Mouse (Mus musculus): ENCODE measurements around the gene D1Ertd622e. TPM values are rescaled to one million over a fixed set of nuclear protein-coding genes. Genes with fewer than 3 reads are reported as not detected.

Gene D1Ertd622e
- total RNA-seq, 2 experiments from 2014 or later: 14.6 to 18.0 TPM

DNA sequence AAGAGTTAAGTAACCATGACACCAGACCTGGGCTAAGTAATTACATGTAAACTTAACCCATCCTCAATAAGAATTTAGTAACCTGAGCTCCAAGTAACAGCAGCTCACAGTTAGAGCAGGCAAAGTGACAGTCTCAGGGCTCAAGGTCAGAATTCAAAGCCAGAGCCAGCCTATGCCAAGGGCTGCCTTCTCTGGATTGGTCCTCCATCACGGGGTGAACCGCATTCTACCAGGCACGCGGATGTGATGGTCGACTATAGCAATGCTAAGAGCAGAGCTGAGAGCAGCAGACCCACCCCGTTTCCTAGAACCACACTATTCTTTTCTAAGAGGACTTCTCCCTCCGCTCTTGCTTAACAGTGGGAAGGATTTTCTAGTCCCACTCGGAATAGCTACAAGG is 27.8 kb downstream of the D1Ertd622e start:
- no peak for DNase-seq

DNA sequence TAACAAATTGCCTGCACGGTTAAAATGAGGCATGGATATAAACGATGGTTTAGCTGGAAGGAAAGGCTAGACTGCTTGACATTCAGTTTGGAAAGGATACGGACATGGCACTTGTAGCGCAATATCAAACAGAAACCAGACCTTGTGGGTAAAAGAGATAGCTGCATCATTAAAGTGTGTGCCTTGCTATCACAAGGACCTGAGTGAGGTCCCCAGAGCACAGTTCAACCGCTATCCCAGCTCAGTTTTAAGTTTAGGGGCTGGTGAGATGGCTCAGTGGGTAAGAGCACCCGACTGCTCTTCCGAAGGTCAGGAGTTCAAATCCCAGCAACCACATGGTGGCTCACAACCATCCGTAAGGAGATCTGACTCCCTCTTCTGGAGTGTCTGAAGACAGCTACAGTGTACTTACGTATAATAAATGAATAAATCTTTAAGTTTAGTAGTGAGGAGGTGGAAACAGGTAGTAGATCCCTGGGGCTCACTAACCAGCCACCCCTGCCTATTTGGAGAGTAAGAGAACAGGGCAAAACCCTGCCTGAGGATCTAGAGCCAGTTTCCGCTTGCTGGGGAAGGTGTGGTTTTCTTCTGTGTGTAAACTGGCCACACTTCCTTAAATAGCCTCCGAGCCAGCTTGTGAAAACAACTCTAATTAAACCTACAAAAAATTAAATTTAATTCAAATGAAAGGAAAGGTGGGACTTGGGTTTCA is 29.2 kb downstream of the D1Ertd622e start:
- no peak for DNase-seq

DNA sequence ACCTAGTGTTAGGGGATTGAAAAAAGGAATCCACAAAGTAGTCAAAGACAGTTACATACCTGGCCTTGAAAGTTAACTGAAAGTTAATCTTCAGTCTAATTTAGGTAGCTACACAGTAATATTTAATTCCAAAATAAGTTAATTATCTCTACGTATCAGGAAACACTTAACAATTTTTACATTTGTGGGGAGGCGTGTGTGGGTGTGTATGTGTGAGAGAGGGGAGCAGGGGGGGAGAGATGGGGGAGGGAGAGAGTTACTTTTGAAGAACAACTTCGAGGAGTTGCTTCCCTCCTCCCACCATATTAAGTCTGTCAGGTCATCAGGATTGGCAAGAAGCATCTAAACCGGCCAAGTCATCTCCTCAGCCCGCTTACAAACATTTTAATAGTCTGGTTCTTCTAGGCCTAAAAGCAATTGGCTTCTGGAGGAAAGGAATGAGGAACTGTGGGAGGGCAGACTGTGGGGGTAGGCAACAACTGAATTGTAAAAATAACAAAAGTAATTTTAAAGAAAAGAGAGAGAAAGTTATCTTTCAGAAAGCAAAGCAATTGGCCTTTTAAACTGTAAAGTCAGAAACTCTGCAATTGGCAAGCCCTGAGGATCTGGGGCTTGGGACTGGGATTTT is 29.9 kb downstream of the D1Ertd622e start:
- DNase-seq: no peak

DNA sequence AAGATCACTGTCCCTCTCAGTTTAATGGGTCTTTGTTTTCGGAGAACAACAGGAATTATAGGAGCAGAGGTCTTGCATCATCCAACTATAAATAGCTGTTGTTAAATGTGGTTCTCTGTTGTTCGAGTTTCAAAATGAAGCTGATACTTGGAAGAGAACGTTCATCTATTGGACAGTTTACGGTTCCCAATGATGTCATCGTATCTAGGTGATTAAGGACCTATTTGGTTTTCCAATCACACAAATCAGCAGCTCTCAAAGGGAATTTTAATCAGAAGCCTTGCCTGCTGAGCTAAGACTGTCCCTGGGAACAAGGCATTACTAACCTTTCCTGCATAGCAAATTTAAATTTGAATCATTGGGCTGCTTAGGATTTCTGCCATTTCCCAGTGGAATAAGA is 31.7 kb downstream of the D1Ertd622e start:
- no peak for DNase-seq

DNA sequence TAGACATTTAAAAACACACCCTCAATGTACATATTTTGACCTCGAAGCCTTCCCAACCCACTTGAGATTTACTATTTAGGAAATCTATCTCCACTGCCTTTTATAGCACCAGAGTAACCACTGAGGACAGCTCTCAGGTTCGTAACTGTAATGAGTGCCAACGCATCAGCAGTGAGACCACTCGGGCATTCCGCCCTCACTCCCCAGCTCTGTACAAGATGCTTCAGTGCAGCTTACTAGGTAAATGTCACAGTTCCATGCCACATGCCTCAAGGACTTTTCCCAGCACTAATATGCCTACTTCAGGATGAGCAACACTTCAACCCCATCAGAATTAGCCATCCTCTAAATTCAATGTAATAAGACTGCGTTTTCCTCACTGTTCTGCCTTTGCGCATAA is 33.0 kb downstream of the D1Ertd622e start:
- no peak for DNase-seq

DNA sequence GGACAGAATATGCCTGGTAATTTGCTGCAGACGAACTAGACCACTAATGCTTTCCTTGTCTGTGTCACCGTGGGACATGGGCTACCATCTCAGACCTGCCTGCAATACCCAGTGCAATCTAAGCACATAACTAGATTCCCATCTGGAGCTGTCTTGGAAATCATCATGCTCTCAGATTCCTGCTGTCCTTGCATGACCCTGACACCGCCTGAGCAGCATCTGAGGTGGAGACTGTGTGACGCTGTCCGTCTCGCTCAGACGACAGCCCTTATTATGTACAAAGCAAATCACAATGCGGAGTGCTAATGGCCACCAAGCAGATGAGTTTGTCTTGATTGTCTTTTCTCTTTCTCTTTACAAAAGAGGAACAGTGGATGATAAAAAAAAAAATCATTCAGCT is 33.9 kb downstream of the D1Ertd622e start:
- no peak for DNase-seq

DNA sequence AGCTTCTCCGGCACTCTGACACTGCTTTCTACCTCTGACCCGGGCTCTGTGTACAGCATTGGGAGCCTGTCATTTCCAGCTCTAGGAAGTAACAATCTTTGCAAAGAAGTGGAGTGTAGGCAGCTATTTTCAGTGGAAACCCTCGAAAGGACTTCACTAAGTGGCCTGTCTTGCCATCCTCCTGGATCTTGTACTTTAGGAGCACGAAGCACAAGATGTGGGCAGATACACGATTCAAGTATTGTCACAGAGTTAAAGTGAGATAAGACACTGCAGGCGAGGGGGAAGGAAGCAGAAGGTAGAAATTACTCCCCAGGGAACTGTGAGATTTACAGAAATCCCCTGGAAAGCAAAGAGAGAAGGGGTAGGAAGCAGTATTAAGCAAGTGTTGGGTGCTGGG is 36.4 kb downstream of the D1Ertd622e start:
- DNase-seq: no peak

DNA sequence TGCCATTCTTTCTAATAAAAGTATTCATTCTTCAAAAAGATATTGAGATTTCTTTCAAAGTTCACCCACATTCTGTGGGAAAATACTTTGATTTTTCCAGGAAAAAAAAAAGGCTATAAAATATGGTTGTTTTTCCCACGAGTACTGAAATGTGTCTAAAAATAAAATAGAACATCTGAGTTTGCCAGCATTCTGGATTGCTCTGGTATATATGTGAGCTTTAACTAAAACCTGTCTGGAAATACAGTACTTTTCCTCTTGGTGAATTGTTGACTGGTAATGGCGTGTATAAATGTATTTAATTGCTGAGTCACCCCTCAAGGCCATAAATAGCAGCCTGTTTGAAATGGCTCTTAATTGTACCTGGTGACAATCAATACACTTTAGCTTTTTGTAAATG is 37.5 kb downstream of the D1Ertd622e start:
- no peak for DNase-seq

DNA sequence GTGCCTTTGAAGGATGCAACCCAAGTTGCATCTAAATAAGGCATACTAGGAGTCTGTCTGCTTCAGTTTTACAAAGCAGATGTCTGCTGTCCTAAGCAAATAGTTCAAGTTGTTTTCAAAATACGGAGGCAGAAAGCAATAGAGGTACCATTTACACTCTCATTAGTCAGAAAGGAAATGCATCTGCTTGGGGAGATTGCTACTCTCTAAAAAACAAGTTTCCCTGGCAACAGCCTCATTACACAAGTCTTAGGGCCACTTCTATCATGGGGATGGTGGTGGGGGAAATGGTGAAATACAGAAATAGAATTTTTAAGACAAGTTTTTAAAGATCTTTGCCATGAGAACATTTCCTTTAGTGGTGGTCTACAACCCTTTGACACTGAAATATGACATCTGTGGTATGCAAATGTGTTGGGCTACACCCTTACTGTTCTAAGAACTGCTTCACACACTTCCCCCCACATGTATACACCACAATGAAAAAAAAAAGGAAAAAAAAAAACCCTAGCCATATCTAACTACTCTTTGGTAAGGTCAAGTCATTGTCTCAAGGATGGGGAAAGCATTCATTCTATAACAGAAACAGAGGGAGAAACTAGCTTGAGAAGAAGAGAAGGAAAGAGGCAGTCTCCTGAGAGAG is 38.5 kb downstream of the D1Ertd622e start:
- no peak for DNase-seq

DNA sequence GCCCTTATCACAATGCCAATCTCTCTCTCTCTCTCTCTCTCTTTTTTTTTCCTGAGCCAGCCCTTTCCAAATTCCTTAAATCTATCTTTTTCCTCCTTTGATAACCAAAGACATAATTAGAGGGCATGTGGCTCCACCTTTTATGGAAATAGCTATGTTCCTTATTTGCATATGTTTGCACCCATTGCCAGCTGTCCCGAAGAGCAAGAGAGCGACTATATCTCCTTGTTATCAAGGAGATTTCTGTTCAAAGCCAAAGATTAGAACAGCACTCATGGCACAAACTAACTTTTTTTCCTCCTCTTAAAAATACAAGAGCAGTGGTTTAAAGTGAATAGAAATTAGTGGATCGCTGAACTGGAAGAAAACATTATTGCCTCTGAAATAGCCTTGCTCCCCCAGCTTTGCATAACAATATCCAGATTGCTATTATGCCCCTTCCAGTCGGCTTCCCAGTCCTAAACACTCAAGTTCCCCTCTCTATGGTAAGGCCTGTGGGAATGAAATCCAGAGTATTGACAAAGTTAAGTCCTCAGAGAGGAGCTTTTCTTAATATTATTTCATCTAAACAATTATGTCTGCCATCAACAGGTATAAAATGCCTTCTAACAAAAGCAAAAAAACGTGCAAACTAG is 39.2 kb downstream of the D1Ertd622e start:
- DNase-seq: no peak

DNA sequence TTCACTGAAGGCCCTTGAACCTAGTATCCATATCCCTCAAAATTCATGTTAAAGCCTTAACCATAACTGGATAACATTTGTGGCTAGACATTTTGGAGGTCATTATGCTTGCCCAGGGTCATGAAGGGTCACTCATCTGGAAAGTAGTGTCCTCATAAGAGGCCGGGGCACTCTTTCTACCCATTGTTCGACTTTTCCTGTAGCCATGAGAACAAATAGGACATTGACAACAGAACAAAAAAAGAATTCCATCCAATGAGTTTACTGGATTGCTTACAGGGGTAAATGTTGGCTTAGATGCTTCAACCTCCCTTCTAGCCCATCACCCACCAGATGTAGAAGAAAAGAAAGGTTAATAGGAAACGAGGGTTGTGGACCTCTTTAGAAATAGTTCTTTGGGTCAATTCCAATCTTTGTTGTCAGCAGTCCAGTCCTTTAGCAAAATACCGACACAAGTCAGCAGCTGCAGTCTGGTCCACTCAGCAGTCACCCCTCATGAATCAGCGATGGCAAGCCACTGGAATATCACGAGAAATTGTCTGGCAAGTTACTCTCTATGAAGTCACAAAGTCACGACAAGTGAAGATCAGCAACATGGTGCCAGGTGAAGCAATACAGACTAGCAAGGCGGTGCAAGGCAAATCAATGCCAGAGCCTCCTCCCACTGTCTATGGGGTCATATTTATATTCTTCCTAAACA is 42.1 kb downstream of the D1Ertd622e start:
- no peak for DNase-seq

DNA sequence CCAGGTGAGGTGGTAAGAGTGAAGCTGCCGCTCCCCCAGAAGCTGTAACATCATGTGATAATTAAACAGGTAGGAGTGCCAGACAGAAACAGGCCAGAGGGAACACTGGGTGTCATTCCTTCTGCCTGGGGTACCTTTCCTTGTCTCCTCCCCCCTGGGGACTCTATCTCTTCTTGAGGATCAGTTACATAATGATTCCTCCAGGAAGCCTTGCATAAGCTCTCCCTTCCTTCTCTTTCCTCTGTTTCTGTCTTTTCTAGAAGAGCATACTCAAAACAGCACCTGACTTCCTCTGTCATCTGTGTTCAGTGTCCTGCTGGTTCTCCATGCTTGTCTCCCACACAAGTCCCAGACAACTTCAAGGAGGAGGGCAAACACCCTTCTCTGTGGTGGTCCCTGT is 46.3 kb downstream of the D1Ertd622e start:
- DNase-seq: no peak

DNA sequence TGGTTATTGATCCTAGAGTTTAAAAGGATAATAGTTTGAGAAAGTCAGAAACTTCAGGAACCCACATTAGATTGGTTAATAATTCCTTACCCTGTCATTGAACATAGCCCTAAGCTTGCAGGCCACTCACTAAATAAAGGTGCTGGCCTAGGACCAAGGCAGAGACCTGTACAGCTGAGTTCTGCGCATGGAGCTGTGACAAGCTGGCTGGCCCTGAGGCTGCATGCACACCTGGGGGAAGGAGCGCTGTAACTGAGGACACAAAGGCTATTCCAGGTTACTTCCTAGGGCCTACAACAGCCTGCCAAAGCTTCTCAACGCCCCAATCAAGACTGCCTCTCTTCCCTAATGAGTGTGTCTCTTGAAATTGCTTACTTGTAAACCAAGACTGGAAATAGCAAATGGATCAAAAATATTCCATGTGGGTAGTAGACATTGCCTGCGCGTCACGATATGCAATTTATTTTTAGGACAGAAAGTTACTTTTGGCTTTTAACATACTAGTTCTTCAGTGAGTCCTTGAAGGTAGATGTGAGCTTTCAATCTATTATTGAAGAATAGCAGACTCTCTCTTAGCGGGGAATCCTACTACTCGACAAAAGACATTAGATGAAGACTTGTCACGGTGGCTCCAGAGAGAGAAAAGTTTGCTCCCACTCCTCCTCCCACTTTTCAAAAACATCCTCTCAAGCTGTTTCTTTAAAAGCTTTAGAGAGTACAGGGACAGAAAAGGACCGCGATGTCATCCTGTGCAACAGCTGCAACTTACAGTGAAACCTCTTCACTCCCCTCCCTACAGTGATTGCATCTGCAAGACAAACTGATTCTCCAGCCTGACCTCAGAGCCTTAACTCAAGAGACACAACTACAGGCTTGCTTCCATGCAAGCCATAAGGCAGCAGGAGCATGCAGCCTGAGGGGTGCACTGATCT is 47.1 kb downstream of the D1Ertd622e start:
- no peak for DNase-seq

DNA sequence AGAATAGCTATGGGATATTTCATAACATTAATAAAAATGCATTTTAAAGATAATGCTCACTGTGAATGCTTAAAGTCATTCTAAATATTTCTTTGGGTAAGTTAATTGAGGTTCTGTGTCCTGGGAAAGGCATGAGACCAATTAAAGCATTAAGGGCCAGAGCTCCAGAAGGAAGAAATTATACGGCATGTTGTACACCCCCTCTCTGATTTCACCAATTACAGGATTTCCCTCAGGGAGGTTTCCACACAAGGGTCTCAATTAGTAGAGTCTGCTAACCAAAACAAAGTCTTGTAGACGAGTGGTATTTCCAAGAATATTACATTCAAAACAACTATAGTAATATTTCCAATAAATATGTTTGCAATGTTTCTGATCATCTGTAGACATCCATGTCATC is 50.1 kb downstream of the D1Ertd622e start:
- DNase-seq: no peak

DNA sequence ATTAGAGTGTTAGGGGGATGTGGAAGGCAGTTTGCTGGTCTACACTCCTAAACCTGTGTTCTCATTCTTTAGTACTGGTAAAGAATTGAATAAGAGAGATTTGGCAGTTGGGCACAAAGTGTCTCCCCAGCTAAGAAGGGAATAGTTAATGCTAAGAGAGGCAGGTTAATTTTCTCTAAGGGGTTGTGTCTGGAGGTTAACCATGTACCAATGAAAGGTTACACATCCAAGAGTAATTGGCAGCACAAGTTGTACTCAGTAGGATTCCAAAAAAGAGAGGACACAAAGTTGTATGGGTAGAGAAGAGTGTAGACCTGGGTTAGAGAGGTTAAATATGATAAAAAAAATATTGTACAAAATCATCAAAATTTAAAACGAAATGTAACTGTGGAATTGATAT is 58.5 kb downstream of the D1Ertd622e start:
- no peak for DNase-seq

DNA sequence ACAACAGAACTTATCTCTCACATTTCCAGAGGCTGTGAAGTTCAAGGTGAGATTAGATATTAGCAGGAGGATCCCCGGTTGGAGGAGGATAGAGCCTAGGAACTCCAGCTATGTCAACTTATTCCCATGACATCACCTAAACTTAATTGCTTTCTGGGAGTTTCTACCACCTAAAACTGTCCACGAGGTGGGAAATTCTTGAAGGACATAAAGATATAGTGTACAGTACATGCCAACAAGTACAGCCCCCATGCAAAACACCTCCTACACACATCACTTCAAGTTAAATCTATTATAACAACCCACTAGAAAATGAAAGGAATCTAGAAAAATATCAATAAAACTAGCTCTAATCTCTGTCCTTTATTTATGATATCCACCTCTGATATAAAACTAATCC is 61.5 kb downstream of the D1Ertd622e start:
- DNase-seq: no peak

DNA sequence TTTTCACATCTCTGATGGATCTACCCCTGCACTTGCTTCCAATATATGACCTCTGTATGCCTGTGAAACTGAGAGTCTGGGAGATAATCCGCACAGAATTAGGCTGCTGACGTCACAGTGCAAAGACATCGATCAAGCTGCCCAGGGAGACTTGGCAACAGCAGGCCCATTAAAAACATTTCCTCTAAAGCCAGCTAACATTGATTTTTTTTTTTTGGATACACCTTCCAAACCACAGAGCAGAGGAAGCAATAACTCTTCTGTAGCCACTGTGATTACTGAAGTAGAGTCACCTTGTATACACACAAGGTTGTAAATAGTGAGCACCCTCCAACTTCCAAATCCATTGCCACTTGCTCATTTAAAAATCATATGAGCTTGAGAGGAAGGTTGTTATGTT is 62.8 kb downstream of the D1Ertd622e start:
- DNase-seq: peak; percentile 4 to 19

DNA sequence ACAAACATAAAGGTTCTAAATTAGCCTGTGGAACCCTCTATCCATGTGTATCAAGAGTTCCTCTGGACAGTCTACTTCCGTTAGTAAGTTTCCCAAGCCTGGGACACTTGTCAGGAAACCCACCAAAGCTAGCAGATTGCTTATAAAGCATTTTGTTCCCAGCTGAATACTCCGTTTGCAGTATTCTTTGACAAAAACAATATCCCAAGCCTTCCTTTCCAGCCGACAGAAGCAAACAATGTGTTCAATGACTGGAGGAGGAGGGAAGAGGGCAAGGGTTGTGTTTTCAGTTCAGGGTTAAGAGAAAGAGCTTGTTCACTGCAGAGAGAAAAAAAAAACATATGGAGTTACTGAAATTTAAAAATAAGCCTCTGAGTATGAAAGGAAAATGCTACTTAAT is 73.3 kb downstream of the D1Ertd622e start:
- DNase-seq: no peak

DNA sequence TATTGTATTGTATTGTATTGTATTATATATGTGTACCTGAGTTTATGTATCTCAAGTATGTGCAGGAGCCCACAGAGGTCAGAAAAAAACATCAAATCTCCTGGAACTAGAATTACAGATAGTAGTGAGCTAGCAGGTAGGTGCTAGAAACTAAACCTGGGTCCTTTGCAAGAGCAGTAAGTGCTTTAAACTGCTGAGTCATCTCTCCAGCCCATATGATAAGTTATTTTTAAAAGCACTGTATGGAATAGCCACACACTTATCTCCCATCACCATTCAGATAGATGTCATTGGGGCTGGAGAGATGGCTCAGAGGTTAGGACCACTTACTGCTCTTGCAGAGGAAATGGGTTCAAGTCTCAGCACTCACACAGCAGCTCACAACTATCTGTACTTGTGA is 76.8 kb downstream of the D1Ertd622e start:
- no peak for DNase-seq

DNA sequence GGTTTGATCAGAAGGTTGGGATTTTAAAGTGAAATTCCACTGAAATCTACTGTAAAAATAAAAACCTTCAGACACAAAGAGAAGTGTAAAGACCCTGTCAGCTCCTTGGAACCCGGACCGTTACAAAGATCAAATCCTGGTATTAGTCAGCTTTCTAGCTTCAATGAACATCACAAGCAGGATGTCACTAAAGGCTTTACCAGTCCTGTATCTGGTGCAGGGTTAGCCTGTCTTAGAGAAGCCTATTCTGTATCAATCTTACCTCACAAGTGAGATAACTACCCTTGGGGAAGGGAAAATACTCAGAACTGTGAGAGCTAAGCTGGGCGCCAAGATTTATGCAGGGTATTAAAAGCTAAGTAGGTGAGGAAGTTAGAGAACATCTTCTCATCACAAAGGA is 77.7 kb downstream of the D1Ertd622e start:
- no peak for DNase-seq

DNA sequence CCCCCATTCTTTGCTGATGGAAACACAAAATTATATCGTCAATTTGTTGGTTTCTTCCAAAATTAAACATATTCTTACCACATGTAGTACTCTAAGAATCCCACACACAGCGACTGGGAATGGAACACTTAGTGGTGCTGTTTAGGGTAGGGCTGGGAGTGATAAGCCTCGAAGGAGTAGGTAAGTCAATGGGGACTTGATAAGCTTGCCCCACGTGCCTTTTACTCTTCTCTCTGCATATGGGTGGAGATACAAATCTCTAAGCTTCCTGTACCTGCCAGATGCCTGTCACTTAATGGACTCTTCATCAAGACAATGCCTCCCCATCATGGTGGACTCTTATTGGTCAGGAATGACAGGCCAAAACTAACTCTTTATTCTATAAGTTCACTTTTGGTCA is 78.8 kb downstream of the D1Ertd622e start:
- no peak for DNase-seq

All from adrenal gland, postnatal 36 days (tissue).